Mouse (Mus musculus): ENCODE data around the gene Smap2.
A peak's percentile ranks its signal among the peaks of the same experiment; 100 is the strongest.

Gene Smap2

DNA sequence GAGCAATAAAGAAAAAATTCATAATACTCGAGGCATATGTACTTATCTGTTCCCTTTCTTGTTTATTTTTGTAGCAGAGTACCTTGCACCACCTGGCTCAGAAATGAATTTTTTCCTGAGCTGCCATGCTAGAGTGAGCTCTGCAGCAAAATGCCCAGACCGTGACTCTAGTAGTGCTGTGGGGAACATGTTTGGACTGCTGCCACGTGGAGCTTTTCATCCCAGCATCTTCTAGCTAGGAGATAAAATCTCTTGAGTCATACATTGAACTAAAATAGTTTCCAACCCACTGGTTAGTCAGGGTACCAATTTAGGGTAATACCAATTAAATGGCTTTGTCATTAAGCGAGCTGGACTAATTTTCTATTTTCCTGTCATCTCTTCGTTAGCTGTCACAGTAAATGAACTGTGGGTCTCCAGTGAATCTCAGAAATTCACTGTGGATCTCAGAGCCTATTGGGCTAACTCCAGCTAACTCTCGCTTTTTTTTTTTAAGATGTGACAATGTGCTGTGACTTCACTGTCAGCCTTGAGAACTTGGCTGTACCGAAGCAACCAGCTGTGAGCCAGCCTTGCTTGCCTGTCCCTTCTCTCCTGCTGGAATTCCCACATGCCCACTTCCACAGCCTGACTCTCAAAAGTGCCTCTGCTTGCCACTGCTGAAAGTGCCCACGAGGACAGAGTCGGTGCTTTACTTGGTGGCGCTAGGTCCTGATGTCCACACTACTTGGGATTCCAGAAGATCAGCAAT, 3.2 kb upstream of the Smap2 start:
- DNase-seq (ENCODE audit: low spot score): no peak

DNA sequence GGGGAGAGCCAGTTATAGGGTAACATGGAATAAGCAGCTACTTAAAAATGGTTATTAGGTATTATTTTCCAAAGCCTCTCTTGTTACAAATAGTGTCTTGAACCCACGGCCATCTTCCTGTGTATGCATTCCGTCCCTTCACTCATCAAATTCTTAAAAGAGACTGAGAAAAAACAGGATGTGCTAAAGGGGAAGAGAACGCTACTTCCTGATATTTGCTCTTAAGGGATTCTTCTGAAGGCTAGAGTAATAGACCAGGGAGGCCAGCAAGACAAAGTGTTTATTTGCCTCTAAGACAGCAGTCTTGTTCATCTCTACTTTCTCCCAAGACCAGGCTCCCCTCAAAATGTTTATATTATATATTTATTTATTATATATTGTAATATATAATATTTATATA, 1.2 kb upstream of the Smap2 start:
- DNase-seq (ENCODE audit: low spot score): no peak

DNA sequence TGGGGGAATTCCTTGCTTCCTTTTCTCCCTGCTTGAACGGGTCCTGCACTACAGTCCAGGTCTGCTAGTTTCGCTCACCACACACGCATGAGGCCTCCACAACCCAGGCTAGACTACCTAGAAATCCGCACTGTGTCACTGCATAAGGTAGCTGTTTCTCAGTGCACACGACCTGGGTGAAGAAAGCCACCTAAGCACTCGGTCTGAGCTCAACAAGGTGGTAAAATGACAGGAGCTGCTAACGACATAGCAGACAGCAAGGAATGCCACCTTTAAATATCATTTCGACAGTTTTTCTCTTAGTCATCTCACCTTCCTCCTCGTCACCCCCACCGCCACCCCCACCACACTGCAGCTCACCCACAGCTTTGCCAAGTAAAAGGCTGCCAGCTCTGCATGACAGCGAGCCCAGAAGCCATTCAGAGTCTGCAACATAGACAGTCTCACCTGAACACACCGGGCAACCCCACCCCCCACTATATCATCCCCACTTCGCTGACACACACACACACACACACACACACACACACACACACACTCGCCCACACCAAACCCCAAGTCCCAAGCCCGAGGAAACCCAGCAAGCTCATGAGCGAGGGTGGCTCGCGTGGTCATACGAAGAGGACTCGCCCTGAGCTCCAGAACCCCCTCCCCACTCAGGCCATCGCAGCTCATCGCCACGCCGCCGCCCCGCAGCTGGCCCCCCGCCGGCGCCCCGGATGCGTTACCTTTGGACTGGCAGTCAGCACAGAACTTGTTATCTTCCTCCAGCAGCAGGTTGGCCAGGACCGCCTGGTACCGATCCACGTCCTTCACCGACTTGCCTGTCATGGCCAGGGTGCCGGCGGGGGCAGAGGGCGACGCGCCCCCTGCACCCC, 787 bp downstream of the Smap2 start:
- peak; percentile 50 for DNase-seq (ENCODE audit: low spot score)

DNA sequence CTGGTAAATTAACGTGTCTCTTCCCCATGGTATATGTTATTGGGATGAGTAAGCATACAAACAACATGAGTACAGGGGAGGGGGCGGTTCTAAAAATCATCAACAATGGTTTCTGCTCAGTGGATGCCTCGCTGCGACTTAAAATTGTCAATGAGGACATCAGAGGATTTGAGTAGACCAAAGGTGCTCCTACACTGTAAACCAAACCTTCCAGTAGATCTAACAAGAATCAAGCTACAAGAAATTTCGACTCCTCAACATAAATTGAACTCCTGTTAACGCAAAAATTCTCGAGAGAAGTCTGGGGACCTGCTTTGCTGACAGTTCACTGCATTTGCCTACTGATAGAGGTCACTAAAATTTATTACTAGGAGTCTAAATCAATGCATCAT, 1.8 kb downstream of the Smap2 start:
- no peak for DNase-seq (ENCODE audit: low spot score)

DNA sequence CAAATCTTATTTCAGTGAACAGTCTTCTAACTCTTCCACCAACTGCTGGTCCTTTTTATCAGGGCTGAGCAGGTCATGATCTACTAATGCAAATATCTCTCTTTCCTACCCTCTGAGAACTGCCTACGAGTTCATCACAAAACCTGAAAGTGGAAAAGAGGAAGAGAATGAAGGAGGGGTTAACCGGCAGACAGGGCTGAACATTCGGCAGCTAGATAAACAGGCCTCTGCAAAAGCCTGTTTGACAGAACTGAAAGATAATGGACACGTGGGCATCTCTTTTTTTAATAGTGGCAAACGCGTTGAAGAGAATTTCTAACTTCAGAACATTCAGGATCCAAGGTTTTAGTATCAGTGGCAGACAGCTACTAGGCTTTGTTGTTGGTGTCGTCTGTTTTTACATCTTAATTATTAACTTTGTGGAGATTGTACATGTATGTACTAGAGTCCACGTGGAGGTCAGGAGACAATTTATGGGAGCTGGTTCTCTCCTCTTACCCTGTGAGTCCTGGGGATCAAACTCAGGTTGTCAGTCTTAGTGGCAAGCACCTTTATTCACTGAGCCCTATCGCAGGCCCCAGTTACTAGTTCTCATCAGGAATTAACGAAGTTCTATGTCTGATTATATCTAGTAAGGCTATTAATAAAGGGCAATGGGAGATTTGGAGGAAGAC, 2.3 kb downstream of the Smap2 start:
- peak; percentile 40 for DNase-seq (ENCODE audit: low spot score)

DNA sequence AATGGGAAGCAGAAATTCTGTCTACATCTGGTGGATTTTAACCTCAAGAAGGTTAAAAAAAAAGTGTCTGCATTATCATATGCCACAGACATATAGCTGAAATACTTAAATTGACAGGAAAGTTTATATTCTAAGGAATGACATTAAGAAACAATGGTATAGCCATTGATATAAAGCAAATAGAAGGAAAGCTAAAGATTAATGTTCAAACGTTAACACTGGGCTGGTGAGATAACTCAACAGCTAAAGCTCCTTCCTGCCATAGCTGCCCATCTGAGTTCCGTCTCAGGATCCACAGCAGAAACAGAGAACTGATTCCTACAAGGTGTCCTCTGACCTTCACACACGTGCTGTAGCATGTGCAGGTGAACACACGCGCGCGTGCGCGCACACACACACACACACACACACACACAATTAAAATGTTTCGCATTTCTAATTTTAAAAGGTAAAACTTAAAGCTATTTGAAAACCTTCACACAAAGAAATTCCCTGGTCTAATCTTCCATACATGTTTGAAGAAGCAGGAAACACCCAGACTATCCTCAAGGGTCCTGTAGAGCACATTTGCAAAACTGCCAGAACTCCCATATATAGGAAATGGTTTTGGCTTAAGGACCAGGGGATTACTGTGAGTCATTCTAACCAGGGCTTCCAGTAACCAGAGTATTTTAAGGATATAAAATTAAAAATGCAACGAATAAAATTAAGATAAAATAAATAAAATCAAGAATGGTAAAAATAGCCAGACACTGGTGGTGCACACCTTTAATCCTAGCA, 6.1 kb downstream of the Smap2 start:
- DNase-seq (ENCODE audit: low spot score): no peak

DNA sequence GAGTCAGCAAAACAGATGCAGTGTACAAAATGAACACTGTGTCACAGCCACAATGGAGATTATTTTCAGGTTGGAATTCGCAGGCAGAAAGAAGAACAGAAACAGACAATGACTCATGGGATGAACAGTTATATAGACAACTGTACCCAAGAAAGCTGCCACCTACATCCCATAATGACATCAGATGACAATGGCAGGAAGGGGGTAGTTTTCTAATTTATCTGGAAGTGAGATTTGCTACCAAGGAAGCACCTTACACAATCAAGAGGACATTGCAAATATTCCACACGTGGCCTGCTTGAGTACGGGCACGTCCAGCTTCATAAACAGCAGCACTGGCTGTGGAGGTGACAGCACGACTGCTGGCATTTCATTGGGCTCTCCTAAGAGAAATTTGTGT, 7.9 kb downstream of the Smap2 start:
- no peak for DNase-seq (ENCODE audit: low spot score)

DNA sequence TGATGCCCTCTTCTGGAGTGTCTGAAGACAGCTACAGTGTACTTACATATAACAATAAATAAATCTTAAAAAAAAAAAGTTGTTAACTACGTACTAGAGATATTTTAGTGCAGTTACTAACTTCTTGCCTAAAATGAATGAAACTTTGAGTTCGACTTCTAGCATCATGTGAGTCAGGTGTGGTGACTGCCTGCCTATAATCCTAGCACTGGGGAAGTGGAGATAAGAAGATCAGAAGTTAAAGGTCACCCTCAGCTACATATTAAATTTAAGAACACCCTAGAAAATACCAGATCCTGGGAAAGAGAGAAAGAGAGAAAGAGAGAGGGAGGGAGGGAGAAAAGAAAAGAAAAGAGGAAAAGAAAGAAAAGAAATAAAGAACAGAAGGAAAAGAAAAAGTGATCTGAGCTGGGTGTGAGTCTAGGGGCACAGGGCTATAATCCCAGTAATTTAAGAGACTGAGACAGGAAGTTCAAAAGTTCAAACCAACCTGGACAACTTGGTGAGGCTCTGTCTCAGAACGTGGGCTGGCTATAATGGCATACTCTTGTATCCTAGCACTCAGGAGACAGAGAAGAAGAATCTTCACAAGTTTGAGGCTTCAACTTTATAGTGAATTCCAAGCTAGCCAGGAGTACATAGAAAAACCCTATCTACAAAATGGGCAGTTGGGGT, 8.8 kb downstream of the Smap2 start:
- DNase-seq (ENCODE audit: low spot score): no peak

DNA sequence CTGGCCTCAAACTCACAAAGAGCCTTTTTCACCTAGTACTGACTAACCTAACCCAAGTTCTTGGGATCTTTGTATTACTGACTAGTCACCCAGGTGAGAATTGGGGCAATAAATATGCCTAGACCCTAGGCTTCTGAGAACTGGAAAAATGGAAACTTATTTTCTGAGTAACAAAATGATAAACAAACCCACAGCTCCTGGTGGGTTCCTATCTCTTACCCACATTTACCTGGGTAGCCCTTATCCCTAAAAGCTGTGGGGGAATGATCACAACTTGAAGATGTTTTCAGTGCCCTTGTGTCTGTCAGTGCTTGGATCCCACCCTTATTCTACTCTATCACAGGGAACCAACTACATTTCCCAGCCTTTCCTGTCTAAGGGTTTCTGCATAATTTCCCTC, 10.0 kb downstream of the Smap2 start:
- no peak for DNase-seq (ENCODE audit: low spot score)

DNA sequence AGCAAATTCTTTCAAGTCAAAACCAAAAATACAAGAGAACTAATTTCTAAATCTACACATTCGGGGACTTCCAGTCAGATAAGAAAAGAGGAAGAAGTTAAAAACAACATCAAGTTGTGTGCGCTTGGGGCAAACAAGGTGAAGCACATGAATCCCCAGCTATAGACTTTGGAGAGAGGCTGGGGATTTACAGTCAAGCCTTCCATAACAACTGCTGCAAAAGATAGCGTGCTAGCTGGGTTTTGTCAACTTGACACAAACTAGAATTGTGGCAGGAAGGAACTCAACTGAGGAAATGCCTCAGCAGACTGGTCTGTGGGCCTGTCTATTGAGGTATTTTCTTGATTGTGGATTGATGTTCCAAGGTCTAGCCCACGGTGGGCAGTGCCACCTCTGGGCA, 12.4 kb downstream of the Smap2 start:
- DNase-seq (ENCODE audit: low spot score): no peak

DNA sequence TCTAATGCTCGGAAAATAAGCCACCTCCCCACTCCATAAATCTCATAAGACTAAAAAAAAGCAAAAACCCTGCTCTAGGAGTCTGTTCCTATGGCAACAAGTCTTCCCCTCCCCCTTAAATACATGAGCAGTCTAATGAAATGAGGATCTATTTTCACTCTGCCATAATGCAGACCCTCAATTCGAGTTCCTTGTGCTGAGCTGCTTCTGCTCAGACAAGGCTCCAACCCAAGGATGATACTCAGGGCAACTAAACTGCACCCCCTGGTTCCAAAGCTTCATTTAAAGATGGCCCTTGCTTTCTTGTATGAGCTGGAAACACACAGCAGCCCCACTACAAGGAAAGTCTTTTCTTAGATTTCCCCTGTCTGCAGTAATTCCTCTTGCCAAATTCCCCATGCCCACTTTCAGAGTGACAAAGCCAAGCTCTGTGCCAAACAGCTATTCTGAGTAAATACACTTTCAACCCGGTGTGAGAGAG, 13.4 kb downstream of the Smap2 start:
- DNase-seq (ENCODE audit: low spot score): no peak

DNA sequence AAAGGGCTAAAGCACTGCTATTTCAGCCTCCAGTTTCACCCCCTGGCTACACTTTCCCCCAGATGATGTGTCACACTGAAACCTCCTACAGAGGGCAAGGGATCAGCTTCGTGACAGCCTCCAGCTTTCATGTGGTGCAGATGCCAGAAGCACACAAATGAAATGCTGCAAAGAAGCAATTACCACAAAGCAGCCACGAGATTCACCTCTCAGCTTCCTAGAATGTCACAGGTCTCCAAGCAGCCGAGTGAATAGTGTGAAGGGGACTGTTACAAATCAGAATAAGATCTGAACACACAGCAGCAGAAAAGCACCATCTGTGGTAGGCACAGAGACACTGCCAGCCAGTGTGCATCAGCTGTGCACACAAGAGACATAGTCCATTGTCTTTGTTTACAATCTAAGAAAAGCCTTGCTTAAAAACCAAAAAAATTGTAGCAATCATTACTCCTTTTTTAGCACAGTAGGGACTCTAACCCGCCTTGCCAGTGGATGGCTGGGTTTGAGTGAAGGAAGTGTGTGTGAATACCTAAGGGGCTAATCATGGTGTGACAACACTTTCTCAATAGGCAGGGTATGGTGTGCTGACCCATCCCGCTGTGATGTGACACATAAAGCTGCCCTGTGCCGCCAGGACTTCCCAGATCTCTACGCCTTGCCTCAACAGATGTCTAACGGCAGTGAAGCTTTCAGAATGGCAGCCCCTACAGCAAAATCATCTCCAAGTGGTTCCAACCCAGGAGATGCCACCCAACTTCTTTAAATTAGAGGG, 14.5 kb downstream of the Smap2 start:
- DNase-seq (ENCODE audit: low spot score): no peak

DNA sequence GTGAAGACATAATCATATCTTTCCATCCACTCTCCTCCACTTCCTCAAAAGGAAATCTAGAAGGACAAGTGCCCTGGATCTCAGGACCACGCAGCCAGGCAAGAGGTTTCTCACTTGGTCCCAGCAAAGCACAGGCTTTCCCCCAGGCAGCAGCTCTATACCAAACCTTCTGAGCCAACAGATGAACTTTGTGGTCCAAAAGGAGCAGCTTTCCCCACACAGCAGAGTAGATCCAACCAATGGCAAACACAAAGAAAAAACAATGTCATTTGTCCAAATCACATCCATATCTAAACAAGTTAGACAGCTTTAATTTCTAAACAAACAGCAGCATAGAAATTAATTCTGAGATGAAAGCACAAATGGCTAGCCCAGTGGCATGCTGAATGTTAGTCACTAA, 15.4 kb downstream of the Smap2 start:
- no peak for DNase-seq (ENCODE audit: low spot score)

DNA sequence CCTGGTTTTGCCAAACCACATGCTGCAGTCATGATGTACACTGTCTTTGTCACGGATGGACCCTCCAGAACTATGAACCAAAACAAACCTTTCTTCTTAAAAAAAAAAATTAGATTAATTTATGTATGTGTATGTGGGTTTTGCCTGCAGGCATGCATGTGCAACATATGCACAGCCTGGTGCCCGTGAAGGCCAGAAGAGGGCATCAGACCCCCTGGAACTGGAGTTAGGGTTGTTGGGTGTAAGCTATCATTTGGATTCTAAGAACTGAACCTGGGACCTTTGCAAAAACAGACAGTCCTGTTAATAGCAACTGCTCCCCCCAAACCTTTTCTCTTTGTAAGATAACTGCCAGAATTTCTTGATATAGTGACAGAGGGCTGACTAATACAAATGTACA, 16.0 kb downstream of the Smap2 start:
- no peak for DNase-seq (ENCODE audit: low spot score)

DNA sequence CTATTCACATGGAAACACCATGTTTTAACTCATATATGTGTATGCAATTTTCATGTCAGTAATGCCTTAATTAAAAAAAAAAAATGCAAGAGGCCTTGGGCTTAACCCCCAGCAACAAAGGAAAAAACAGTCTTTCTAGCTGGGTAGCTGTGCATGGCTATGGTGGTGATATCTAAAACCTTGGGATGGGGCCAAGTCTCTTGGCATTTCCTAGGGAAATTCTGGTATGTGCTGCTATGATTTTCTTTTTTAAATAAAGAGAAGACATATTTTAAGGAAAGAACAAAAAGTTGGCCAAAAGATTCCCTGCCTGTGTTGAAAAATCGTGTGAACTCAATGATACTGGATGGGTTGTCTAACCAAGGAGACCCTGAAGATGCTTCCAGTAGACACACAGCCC, 21.1 kb downstream of the Smap2 start:
- DNase-seq (ENCODE audit: low spot score): no peak

DNA sequence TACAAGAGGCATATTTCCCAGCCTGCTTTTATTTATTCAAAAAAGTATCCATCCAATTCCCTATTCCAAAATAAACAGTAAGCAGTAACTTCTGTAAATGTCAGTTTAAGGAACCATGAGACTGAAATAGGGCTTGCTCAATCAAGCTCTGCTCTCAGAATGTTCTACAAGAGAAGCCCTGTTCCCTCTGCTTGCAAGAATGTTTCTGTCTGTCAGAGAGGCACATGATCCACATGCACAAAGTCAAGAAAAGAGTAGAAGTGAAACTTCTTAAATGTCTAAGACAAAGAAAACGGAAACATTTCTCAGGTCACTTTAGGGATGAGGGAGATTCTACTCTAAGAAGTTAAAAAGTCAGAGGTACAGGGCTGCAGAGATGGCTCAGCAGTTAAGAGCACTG, 24.0 kb downstream of the Smap2 start:
- DNase-seq (ENCODE audit: low spot score): no peak

DNA sequence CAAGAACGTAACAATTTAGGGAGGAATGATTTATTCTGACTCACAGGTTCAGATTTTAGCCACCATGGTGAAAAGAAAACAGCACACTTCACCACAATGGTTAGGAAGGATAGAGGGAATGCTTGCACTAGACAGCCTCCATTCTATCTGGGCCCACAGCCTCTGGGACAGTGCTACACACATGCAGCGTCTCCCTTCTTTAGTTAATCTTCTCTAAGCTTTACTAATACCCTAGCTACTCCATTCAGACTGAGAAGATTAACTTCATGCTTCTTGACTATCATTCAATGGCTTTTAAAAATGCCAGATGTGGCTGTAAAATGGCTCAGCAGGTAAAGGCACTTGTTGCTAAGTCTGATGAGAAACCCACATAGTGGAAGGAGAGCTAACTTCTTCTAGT, 24.8 kb downstream of the Smap2 start:
- DNase-seq (ENCODE audit: low spot score): no peak

DNA sequence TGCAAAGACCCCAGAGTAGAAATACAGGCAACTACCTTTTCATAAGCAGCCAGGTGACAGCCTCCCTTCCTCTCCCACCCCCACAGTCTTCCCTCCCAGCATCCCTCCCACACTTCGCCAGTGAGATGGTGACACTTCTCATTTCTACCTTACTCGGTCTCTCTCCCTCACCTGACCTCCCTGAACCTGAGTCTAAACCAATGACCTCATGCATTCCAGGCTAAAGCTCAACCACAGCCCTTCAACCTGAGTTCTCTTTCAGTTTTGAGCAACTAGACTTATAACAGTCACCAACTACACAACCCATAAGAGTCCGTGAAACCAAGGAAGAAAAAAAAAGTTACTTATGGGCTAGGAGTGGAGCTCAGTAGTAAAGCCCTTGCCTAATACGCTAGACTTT, 29.7 kb downstream of the Smap2 start:
- DNase-seq (ENCODE audit: low spot score): no peak

DNA sequence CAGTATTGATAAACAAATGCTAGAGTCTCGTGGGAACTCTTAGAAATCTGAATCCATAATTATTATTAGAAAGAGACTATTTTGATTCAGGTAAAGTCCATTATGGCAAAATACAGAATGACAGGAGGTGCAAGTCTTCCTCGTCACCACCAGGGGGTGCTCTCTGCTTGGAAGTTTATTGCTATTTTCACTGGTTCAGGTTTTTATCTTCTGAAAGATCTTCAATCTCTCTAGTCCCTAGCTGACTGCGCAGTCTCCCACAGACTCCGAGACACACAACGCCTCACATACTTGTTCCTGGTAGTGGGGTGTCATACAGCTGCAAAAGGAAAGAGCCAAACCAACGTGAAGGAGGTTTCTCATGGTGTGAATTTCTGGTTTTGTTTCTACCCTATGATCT, 30.6 kb downstream of the Smap2 start:
- peak; percentile 17 for DNase-seq (ENCODE audit: low spot score)

DNA sequence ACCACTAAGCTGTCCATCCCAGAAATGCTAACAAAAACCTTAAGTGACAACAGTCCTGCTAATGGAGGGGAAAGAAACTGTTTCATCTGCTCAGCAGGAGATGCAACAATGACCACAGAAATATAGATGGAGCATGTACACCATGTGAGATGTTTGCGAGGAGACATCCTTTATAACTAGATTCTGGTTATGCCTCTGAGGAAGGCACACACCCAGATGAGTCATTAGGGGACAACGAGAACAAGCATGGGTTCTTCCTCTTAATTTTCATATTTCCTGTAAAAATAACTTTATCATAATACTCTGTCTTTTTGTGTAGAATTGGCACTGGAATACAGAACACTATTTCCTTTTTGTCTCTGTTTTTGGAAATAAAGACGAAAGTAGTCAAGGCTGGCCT, 38.8 kb downstream of the Smap2 start:
- DNase-seq (ENCODE audit: low spot score): no peak

DNA sequence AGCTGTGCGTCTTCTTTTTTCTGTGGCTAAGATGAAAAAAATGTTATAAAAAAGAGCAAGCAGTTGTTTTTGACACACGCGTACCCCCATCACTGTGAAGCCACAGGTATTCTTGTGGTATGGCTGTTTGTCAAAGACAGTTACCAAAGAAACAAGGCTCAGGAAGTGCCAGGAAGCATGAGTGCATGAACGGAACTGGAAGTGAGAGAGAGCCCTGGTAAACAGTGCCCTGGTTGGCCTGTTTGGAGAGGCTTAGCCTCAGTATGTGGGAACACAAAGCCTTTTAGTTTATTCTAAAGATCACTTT, 41.7 kb downstream of the Smap2 start:
- peak; percentile 17 for DNase-seq (ENCODE audit: low spot score)

All from spleen, adult 12 weeks (tissue).